Mouse (Mus musculus): Measurements from ENCODE around the gene Dip2a. TPM values are rescaled to one million over a fixed set of nuclear protein-coding genes. Genes with fewer than 3 reads are reported as not detected.

Dip2a gene
- 5.0 and 6.3 TPM in 2 replicates for polyA plus RNA-seq (2015; fragmentation: Nextera tagmentation; extraction: Ambion mirVana)

- no peaks in the 10 kb centered on the region for H3K27me3 ChIP-seq (replicated peaks; ENCODE audit: control insufficient read depth, insufficient read depth, low read length)
- under 1% methylated on average over 82 of the region's 94 CpGs for WGBS
- peak within 1 kb of the TSS; percentile 85 for H3K4me2 ChIP-seq (replicated peaks; ENCODE audit: low read depth)
- H3K4me1 ChIP-seq (replicated peaks; ENCODE audit: control insufficient read depth, insufficient read depth, low read length): 0 out of 2 replicates have a peak, but pooled peaks cover 2% of the 10 kb centered on the region
- peak; percentile 28 for TF ChIP-seq CTCF (IDR thresholded peaks at IDR 0.05; ENCODE audit: low read depth)
- peak within 1 kb of the TSS; percentile 82 for H3K9ac ChIP-seq (ENCODE audit: low read depth, low read length)
- peaks cover 4% of the 10 kb centered on the region; the same call in 1 of the 2 replicates for H3K36me3 ChIP-seq (ENCODE audit: control insufficient read depth, insufficient read depth)
- ATAC-seq: peak; percentile 87
- H3K9me3 ChIP-seq (ENCODE audit: control insufficient read depth): no peaks in the 10 kb centered on the region
- H3K4me3 ChIP-seq (ENCODE audit: low read depth, low read length): peak within 1 kb of the TSS; percentile 93
- H3K27ac ChIP-seq (ENCODE audit: low read depth, low read length): peak within 1 kb of the TSS; percentile 75
These were observed at the start of gene Dip2a for GRCm38 (mm10) chr10:76344711-76345539. Gene Dip2a, minus strand, starts transcription at chr10:76345291.

DNA sequence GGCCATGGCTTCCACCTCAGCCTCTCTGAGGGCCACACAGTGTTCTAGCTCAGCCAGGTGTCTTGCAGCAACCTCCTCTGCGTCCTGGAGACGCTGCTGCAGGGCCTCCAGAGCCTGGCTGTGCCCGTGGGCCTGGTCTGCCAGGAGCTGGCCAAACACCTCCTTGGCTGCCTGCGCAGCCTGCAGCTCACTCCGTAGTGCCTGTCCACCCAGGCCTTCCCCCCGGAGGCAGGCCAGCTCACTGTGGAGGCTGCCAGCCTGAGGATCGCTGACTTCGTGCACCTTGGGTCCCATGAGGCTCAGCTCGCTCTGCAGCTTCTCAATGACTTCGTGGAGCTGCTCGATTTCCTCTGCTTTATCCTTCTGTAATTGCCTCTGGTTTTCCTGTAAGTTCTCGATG is 47.5 kb upstream of the Dip2a start:
- Histone ChIP-seq H3K27ac (ENCODE audit: low read depth, low read length) (no peak overlapping the region; the same call in 1 of the 2 replicates), H3K4me2 (replicated peaks; ENCODE audit: low read depth) (no peak overlapping the region), H3K4me3 (ENCODE audit: low read depth, low read length) (no peak overlapping the region), H3K27me3 (replicated peaks; ENCODE audit: control insufficient read depth, insufficient read depth, low read length) (no peaks in the 10 kb centered on the region), H3K9ac (ENCODE audit: low read depth, low read length) (no peak overlapping the region), H3K36me3 (ENCODE audit: control insufficient read depth, insufficient read depth) (peaks cover 53% of the 10 kb centered on the region), H3K4me1 (replicated peaks; ENCODE audit: control insufficient read depth, insufficient read depth, low read length) (no peaks in the 10 kb centered on the region), H3K9me3 (ENCODE audit: control insufficient read depth) (no peaks in the 10 kb centered on the region)
- ATAC-seq: no peak
- WGBS: 96% methylated on average over 12 of the region's 12 CpGs
- no peak for TF ChIP-seq CTCF (IDR thresholded peaks at IDR 0.05; ENCODE audit: low read depth)

- Histone ChIP-seq H3K4me2 (replicated peaks; ENCODE audit: low read depth) (no peak overlapping the region), H3K36me3 (ENCODE audit: control insufficient read depth, insufficient read depth) (peaks cover 59% of the 10 kb centered on the region), H3K27ac (ENCODE audit: low read depth, low read length) (no peak overlapping the region), H3K9me3 (ENCODE audit: control insufficient read depth) (no peaks in the 10 kb centered on the region), H3K4me3 (ENCODE audit: low read depth, low read length) (no peak overlapping the region), H3K9ac (ENCODE audit: low read depth, low read length) (no peak overlapping the region), H3K4me1 (replicated peaks; ENCODE audit: control insufficient read depth, insufficient read depth, low read length) (no peaks in the 10 kb centered on the region), H3K27me3 (replicated peaks; ENCODE audit: control insufficient read depth, insufficient read depth, low read length) (no peaks in the 10 kb centered on the region)
- peak; percentile 71 for TF ChIP-seq CTCF (IDR thresholded peaks at IDR 0.05; ENCODE audit: low read depth)
- WGBS: 84% methylated on average over 9 of the region's 9 CpGs
- no peak for ATAC-seq
These were observed 46.7 kb upstream of the Dip2a start for GRCm38 (mm10) chr10:76391786-76392185.

GRCm38 (mm10) chr10:76391166-76391565 is 46.1 kb upstream of the Dip2a start:
- Histone ChIP-seq H3K9ac (ENCODE audit: low read depth, low read length) (no peak overlapping the region), H3K27ac (ENCODE audit: low read depth, low read length) (no peak overlapping the region), H3K4me2 (replicated peaks; ENCODE audit: low read depth) (no peak overlapping the region), H3K9me3 (ENCODE audit: control insufficient read depth) (no peaks in the 10 kb centered on the region), H3K4me3 (ENCODE audit: low read depth, low read length) (no peak overlapping the region), H3K4me1 (replicated peaks; ENCODE audit: control insufficient read depth, insufficient read depth, low read length) (no peaks in the 10 kb centered on the region), H3K27me3 (replicated peaks; ENCODE audit: control insufficient read depth, insufficient read depth, low read length) (no peaks in the 10 kb centered on the region), H3K36me3 (ENCODE audit: control insufficient read depth, insufficient read depth) (peaks cover 65% of the 10 kb centered on the region)
- no peak for TF ChIP-seq CTCF (IDR thresholded peaks at IDR 0.05; ENCODE audit: low read depth)
- WGBS: 97% methylated on average over 9 of the region's 9 CpGs
- ATAC-seq: no peak

- Histone ChIP-seq H3K9me3 (ENCODE audit: control insufficient read depth) (no peaks in the 10 kb centered on the region), H3K4me3 (ENCODE audit: low read depth, low read length) (no peak overlapping the region), H3K27ac (ENCODE audit: low read depth, low read length) (no peak overlapping the region), H3K9ac (ENCODE audit: low read depth, low read length) (no peak overlapping the region), H3K27me3 (replicated peaks; ENCODE audit: control insufficient read depth, insufficient read depth, low read length) (no peaks in the 10 kb centered on the region), H3K36me3 (ENCODE audit: control insufficient read depth, insufficient read depth) (peaks cover 71% of the 10 kb centered on the region), H3K4me1 (replicated peaks; ENCODE audit: control insufficient read depth, insufficient read depth, low read length) (no peaks in the 10 kb centered on the region), H3K4me2 (replicated peaks; ENCODE audit: low read depth) (no peak overlapping the region)
- TF ChIP-seq CTCF (IDR thresholded peaks at IDR 0.05; ENCODE audit: low read depth): no peak
- 93% methylated on average over 18 of the region's 18 CpGs for WGBS
- ATAC-seq: no peak
These were observed 29.9 kb upstream of the Dip2a start for GRCm38 (mm10) chr10:76374981-76375380.

- no peak overlapping the region for H3K27ac ChIP-seq (ENCODE audit: low read depth, low read length)
- peaks cover 71% of the 10 kb centered on the region for H3K36me3 ChIP-seq (ENCODE audit: control insufficient read depth, insufficient read depth)
- H3K9ac ChIP-seq (ENCODE audit: low read depth, low read length): no peak overlapping the region
- no peak for TF ChIP-seq CTCF (IDR thresholded peaks at IDR 0.05; ENCODE audit: low read depth)
- H3K9me3 ChIP-seq (ENCODE audit: control insufficient read depth): no peaks in the 10 kb centered on the region
- H3K4me1 ChIP-seq (replicated peaks; ENCODE audit: control insufficient read depth, insufficient read depth, low read length): no peaks in the 10 kb centered on the region
- ATAC-seq: no peak
- H3K4me3 ChIP-seq (ENCODE audit: low read depth, low read length): no peak overlapping the region
- H3K4me2 ChIP-seq (replicated peaks; ENCODE audit: low read depth): no peak overlapping the region
- no peaks in the 10 kb centered on the region for H3K27me3 ChIP-seq (replicated peaks; ENCODE audit: control insufficient read depth, insufficient read depth, low read length)
- 84% methylated on average over 3 of the region's 3 CpGs for whole genome bisulfite sequencing
These were observed 26.6 kb upstream of the Dip2a start for GRCm38 (mm10) chr10:76371736-76372135.
